Mouse (Mus musculus) E14TG2a.4 (cell line): ENCODE data around the gene Fam174b.

Experiments used
- CTCF ChIP-seq: conservative IDR thresholded peaks from 2 replicates; pipeline ENCODE4 v1.5.1; 2014; ENCODE audit warnings: low read length
- NANOG ChIP-seq: IDR thresholded peaks from 2 replicates; pipeline ENCODE4 v1.6.1; 2014; ENCODE audit warnings: borderline replicate concordance, low read length, mixed read lengths
- POU5F1 ChIP-seq: IDR thresholded peaks from 2 replicates; pipeline ENCODE4 v1.6.1; 2014; ENCODE audit warnings: low read length, borderline replicate concordance

GRCm38 (mm10) chr7:73769224-73769623 lies 29.1 kb downstream of the Fam174b start:
- TF ChIP-seq CTCF (no peak), POU5F1 (no peak), NANOG (no peak)
